Mouse (Mus musculus) ES-E14 (cell line): ENCODE results near the gene Rab19. TPM values are rescaled to one million over a fixed set of nuclear protein-coding genes. Genes with fewer than 3 reads are reported as not detected.
A peak's percentile ranks its signal among the peaks of the same experiment; 100 is the strongest.

Experiments used
- DNase-seq: peaks from one replicate; pipeline ENCODE4 v3.0.0-alpha.2; 2013; ENCODE audit warnings: low read depth, low spot score
- H3K27ac ChIP-seq: 2 replicates; pipeline ENCODE4 v1.5.1; 2012; ENCODE audit warnings: low read depth, mild to moderate bottlenecking, low read length, moderate library complexity, mixed read lengths; ENCODE audit not compliant: poor library complexity, insufficient read depth, severe bottlenecking
- H3K36me3 ChIP-seq: 2 replicates; pipeline ENCODE4 v1.6.1; 2012; ENCODE audit warnings: mild to moderate bottlenecking, low read length, moderate library complexity, mixed read lengths; ENCODE audit not compliant: control insufficient read depth, poor library complexity, insufficient read depth, severe bottlenecking
- H3K4me1 ChIP-seq, 2 experiments: fragments of 150-350 bp in 1 of 2; sonication (generic) in 1 of 2; 2 replicates each; pipeline ENCODE4 v1.6.1; 2012; ENCODE audit warnings: low read length in 2 of 2, mild to moderate bottlenecking in 1 of 2, mixed read lengths in 1 of 2; ENCODE audit not compliant: control insufficient read depth in 2 of 2, insufficient read depth in 2 of 2, poor library complexity in 1 of 2
- H3K4me3 ChIP-seq, 2 experiments: fragments of 150-350 bp in 1 of 2; sonication (generic) in 1 of 2; 2 replicates each; pipeline ENCODE4 v1.5.1; 2012; ENCODE audit warnings: low read length in 2 of 2, low read depth in 1 of 2, mild to moderate bottlenecking in 1 of 2, mixed read lengths in 1 of 2; ENCODE audit not compliant: insufficient read depth in 1 of 2, poor library complexity in 1 of 2, severe bottlenecking in 1 of 2
- H3K9ac ChIP-seq: 2 replicates; pipeline ENCODE4 v1.6.1; 2012; ENCODE audit warnings: low read depth, mild to moderate bottlenecking, low read length, mixed read lengths; ENCODE audit not compliant: poor library complexity, insufficient read depth, severe bottlenecking
- H3K9me3 ChIP-seq: fragments of 150-350 bp; sonication (generic); 2 replicates; pipeline ENCODE4 v1.6.1; 2012; ENCODE audit warnings: low read depth, mild to moderate bottlenecking, low read length; ENCODE audit not compliant: control insufficient read depth, insufficient read depth
- CHD2 ChIP-seq: IDR thresholded peaks from 2 replicates; pipeline ENCODE4 v1.6.1; 2014; ENCODE audit warnings: mild to moderate bottlenecking, low read depth, low read length, inconsistent platforms
- HCFC1 ChIP-seq: IDR thresholded peaks from 2 replicates; pipeline ENCODE4 v1.6.1; 2012; ENCODE audit warnings: low read length, inconsistent platforms, borderline replicate concordance; ENCODE audit not compliant: insufficient read depth
- MAFK ChIP-seq: IDR thresholded peaks from 2 replicates; pipeline ENCODE4 v1.6.1; 2014; ENCODE audit warnings: mild to moderate bottlenecking, low read depth, low read length, inconsistent platforms; ENCODE audit not compliant: insufficient read depth
- ZC3H11A ChIP-seq: IDR thresholded peaks from 2 replicates; pipeline ENCODE4 v1.6.1; 2012; ENCODE audit warnings: low read depth, mild to moderate bottlenecking, inconsistent platforms, low read length, borderline replicate concordance
- ZNF384 ChIP-seq: IDR thresholded peaks from 2 replicates; pipeline ENCODE4 v1.6.1; 2012; ENCODE audit warnings: low read depth, low read length, inconsistent platforms
- in situ Hi-C, 2 experiments: fragments of 600-800 bp; cut with MboI; formaldehyde crosslinking; loops; one replicate each; pipeline ENCODE4 v1.15.1; 2025; ENCODE audit warnings: low sequenced_read_pairs in 2 of 2, inconsistent platforms in 1 of 2; ENCODE audit not compliant: unreplicated experiment in 2 of 2
- total RNA-seq: library from RNA; depleted of rRNA; stranded (reverse); fragments of 300-350 nt; gene quantifications from 2 replicates; pipeline ENCODE4 v1.2.3, GENCODE M21; 2012

Gene Rab19
- total RNA-seq, 1 experiment: 0.62 TPM

DNA sequence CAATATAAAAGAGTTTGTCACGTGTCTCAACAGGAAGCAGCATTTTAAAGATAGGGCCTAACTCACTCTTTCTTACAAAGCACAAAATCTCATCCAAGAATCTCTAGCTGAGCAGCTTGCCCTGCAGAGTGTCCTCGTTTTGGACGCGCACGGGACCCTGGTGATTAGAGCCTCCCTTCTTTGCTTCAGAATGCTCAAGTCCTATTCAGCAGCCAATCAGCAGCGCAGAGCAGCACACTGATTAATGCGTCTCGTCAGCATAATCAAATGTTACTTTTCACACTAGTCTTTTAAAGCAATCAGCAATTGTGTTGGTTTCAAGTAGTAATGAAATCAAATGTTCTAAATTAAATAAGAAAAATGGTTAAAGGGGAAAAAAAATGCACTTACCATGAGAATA is 42.6 kb upstream of the Rab19 start:
- peaks cover 42% of the 10 kb centered on the region for H3K36me3 ChIP-seq
- H3K4me1 ChIP-seq: no peaks in the 10 kb centered on the region
- H3K9ac ChIP-seq: no peak overlapping the region
- no peak for TF ChIP-seq MAFK
- in situ Hi-C loops: no loop called here
- DNase-seq: no peak
- H3K4me3 ChIP-seq: no peak overlapping the region
- no peak overlapping the region for H3K27ac ChIP-seq
- H3K9me3 ChIP-seq: no peaks in the 10 kb centered on the region

DNA sequence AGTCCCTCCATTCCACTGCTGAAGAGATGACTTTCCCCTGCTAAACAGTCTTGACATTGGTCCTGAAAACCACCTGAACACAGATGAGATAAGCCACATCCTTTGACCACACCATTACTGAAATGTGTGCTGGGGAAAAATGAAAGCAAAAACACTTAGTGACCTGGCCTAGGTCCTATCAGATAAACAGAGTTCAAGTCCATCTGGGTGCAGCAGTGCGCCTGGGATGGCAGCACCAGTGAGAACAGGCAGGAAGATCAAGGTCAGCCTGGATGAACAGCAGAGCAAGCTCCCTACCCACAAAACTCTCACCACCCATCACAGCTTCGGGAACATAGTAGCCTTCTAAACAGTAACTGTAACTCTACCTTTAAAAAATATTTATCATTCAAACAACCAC is 39.2 kb upstream of the Rab19 start:
- DNase-seq: no peak
- H3K4me3 ChIP-seq: no peak overlapping the region
- H3K9ac ChIP-seq: no peak overlapping the region
- H3K4me1 ChIP-seq: peaks cover 2% of the 10 kb centered on the region in 2 experiments; a peak in 3 of 4 replicates
- H3K9me3 ChIP-seq: no peaks in the 10 kb centered on the region
- no peak overlapping the region for H3K27ac ChIP-seq
- in situ Hi-C loops: no loop called here
- peaks cover 43% of the 10 kb centered on the region for H3K36me3 ChIP-seq
- no peak for TF ChIP-seq ZNF384
- no peak for TF ChIP-seq HCFC1
- TF ChIP-seq CHD2: no peak
- no peak for TF ChIP-seq ZC3H11A
- no peak for TF ChIP-seq MAFK

DNA sequence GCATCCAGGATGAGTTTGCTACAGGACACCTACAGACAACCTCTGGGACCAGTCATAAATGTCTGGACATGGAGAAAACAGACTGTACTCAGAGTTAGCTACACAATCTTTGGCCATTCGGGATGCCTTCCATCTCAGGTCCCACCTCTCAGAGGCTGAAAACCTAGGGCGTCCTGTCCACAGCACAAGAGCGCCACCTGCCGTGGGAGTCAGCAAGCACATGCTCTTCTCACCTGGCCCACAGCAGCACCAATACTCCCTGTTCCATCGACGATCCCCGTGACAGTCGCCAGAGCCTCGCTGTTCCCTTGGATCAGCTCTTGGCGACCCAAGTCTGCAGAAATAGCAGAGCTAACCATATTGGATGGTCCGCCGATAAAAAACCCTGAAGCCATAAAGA is 37.0 kb upstream of the Rab19 start:
- no peak overlapping the region for H3K9ac ChIP-seq
- in situ Hi-C loops: no loop called here
- H3K27ac ChIP-seq: no peak overlapping the region

DNA sequence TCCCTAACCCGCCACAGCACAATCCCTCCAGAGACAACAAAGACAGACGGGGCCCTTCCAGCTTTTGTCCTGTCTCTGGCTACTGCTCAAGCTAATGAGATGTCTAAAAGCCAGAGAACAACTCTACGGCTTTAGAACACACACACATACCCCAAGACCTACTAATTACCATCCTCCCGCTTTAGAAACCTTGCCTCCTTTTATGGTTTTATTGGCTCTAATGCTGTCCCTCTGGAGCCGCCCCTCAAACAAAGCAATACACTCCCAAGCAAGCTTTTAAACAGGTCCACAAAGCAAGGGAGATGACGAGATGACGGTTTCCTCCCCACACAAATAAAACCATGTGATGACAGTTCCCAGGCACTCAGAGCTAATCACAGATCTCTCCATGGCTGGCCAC is 35.5 kb upstream of the Rab19 start:
- no peak for DNase-seq
- in situ Hi-C loops: no loop called here
- no peaks in the 10 kb centered on the region for H3K9me3 ChIP-seq
- H3K4me1 ChIP-seq: peaks cover 17 to 19% of the 10 kb centered on the region in 2 experiments
- H3K9ac ChIP-seq: no peak overlapping the region
- H3K36me3 ChIP-seq: peaks cover 43% of the 10 kb centered on the region
- H3K27ac ChIP-seq: no peak overlapping the region
- TF ChIP-seq ZC3H11A (no peak), MAFK (no peak), HCFC1 (no peak), ZNF384 (no peak), CHD2 (no peak)
- no peak overlapping the region for H3K4me3 ChIP-seq

More for the DNA sequence above, 37.0 kb upstream of the Rab19 start:
- Histone ChIP-seq H3K36me3 (peaks cover 38% of the 10 kb centered on the region), H3K4me1 (peaks cover 15 to 17% of the 10 kb centered on the region in 2 experiments), H3K4me3 (no peak overlapping the region), H3K9me3 (no peaks in the 10 kb centered on the region)
- TF ChIP-seq ZNF384: no peak
- peak; percentile 75 for TF ChIP-seq ZC3H11A
- TF ChIP-seq HCFC1: no peak
- peak; percentile 80 for DNase-seq

DNA sequence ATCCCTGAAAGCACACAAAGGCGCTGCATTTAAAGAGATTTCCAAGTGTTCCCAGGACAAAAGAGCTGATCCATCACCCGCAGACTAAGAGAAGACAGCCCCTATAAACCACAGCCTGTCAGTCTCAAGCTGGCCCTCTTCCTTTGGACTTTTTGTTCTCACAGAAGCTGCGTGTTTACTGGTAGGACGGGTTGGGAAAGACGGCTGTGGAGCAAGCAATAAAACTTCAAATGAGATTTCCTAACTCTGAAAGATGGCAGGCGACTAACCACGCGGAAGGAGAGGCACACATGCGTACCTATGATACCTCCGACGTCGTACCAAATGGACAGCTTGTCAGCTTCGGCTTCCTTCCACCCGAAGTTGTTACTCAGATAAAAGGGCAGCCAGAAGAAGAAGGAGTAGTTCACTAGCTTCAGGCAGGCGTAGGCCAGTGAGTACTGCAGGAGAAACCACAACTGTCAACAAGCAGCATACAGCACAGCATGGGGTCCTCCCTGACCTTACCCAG is 33.9 kb upstream of the Rab19 start:
- Histone ChIP-seq H3K9me3 (no peaks in the 10 kb centered on the region), H3K4me1 (peaks cover 17 to 19% of the 10 kb centered on the region in 2 experiments), H3K36me3 (peaks cover 45% of the 10 kb centered on the region), H3K9ac (peak overlapping the region; percentile 10; the same call in 1 of the 2 replicates), H3K4me3 (no peak overlapping the region), H3K27ac (peak overlapping the region; percentile 34; the same call in 1 of the 2 replicates)
- in situ Hi-C loops: no loop called here
- TF ChIP-seq CHD2 (no peak), HCFC1 (no peak), ZNF384 (no peak), ZC3H11A (no peak), MAFK (no peak)
- no peak for DNase-seq
